Mouse (Mus musculus): ENCODE results near the gene Cyp4f17.
"Not testable (repeated sequence)": the region's sequence is repeated elsewhere in the genome, so short reads cannot be mapped to it uniquely, and the experiment has no call there.

DNA sequence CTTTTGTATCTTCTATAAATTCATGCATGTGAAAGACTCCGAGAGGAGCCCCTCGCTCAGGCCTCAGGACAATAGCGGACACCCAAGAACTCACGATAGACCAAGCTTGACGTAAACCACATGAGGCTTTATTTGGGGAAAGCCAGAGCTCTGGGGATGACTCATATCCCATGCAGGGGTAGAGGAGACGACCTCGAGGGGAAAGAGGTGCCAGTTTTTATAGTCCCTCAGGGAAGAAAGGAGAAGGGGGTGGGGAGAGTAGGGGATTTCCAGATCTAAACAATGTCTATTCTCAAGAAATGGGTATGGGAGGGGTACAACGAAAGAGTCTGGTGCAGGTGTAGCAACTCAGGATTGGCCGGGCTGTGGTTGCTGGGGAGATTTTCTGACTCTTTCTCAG is 48.5 kb downstream of the Cyp4f17 start:
- TF ChIP-seq CTCF, EP300 (IDR thresholded peaks at IDR 0.05; ENCODE audit: low read depth): not testable (repeated sequence)
